Mouse (Mus musculus): Measurements from ENCODE around the gene Epx.

Epx gene

DNA sequence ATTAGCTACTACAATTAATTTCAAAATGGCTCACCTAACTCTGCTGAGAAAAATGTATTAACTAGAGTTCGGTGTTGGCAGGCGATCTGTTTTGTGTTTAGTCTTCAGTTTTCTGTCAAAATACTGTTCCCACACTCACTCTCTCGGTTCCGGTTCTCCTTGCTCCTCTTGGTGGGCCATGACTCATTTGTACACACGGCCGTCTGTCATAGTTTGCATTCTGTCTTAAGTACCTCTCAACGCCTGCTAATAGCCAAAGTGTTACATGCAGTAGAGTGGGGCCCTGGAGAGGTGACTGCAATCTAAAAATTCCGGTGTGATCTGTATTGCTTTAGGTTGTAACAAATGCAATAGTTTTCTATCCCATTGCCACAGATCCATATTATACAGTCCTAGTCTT lies 34.7 kb downstream of the Epx start:
- no peak for DNase-seq (ENCODE audit: low spot score)

DNA sequence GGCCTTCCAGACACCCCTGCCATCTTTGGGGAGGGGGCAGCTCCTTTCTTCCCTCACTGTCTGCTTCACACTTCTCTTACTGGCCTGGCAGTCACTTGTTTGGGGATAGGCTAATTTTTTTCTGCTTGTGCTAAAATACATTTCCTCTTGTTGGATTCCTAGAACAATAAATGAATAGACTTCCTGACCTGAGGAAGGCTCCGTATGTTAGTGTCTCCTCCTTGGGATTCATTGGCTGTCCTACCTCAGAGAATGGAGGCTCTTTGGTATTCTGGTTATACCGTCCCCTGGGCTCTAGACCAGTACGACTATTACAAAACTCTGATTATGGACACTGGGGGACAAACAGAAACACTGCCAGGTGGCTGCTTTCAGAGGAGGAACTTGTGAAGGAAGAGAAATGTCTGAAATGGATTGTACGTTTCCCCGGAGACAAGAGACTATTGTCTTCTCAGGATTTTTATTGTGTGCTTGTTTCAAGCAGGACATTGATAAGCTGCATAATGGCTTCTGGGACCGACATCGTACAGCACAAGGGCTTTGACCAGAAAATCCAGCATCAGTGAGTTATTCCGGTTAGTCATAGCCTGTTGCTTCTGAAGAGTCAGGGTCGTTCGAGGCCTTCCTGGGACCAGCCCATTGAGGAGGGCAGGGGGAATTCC lies 47.0 kb downstream of the Epx start, which contains the start of gene Lpo:
Gene Lpo (minus strand): TSS at position 51 of the 662 bp plus-strand sequence.
- no peak for DNase-seq (ENCODE audit: low spot score)

DNA sequence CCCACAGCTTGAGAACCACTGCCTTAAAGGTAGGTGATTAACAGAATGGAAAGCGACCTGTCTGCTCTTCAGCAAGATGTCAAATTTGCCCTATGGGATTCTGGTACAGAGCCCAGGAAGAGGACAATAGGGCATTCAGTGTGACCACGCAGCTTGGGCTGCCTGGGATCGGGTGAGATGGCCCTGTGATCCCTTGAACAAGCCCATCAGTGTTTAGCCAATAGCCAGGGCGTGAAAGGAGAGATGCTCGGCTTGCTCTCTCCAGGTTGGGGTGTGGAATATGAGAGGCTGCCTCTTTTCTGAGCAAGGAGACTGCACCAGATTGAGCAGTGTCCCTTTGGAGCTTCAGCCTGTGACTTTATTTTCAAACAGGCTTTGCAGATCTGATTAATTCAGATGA lies 53.8 kb downstream of the Epx start:
- DNase-seq (ENCODE audit: low spot score) = no peak

DNA sequence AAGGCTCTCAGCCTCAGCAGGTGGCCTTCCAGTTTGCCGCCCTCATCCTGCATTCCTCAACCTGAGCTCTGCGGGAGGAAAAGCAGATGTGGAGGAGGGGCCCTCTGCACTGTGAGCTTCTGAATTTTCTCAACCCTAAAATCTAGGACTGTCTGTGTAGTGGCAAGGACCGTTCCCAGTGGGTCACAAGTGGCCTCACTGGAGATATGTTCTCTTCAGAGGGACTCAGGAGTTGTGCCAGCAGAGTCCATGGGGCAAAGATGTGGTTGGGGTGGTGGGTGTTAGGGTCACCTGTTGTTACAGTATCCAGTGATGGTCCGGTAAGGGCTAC lies 57.9 kb downstream of the Epx start:
- DNase-seq (ENCODE audit: low spot score) = no peak

DNA sequence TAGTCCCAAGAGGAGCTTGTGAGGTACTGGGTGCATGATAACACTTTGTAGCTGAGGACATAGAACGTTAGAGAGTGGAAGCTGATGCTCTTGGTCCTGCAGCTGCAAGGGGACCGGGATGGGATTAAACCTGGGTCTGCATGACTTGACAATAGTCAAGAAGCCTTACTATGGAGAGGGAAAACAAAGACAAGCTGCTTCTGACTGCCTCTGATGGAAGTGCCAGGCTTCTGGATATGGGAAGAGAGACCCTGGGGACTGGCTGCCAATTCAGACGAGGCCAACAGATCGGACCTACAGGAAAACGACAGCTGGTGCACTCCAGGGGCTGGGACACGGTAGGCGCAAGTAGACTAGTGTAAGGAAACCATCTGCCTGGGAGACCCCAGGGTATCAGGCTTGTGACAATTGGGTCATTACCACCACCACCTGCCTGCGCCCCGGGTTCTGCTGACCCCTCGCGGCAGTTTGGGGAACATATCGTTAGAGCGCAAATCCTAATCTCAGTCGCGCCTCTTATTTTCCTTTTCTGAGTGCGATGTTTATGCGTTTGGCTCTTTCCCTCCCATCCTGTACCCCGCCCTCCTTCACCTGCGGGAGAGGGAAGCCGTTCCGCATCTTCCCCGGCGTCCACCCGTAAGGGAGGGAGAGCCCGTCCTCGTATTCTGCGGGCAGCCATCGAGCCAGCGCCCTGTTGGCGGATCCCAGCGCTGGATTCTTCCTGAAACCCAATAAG lies 58.5 kb downstream of the Epx start:
- no peak for DNase-seq (ENCODE audit: low spot score)

DNA sequence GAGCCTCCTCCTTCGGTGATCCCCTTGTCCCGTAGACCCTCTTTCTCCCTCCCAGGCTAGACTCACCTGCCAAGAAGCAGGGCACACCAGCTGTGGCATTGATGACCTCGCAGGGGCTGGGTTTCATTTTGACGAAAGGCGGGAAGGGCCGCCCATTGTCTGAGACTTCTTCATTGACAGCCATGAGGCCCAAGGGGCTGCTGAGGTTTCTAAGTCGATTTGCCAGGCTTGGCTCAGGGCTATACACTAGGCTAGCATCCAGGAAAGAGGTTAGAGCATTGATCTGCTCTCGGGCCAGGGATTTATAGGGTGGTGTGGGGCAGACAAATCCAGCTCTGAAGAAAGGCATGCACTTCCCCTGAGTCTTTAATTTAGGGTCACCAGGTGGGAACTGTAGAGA lies 60.5 kb downstream of the Epx start:
- DNase-seq (ENCODE audit: low spot score) = no peak

Data from MN1 (cell line).